Mouse (Mus musculus) olfactory bulb, adult 2 months (tissue): ENCODE measurements around the gene Cabcoco1.

Experiments
- CTCF ChIP-seq: fragments of 200-500 bp; IDR thresholded peaks from 2 replicates; pipeline ENCODE4 v1.5.1; 2012; ENCODE audit warnings: low read depth, mild to moderate bottlenecking, low read length, moderate library complexity; ENCODE audit not compliant: insufficient read depth
- POLR2A ChIP-seq: fragments of 200-500 bp; IDR thresholded peaks from 2 replicates; pipeline ENCODE4 v1.6.1; 2012; ENCODE audit warnings: mild to moderate bottlenecking, low read depth, low read length, moderate library complexity; ENCODE audit not compliant: insufficient read depth

DNA sequence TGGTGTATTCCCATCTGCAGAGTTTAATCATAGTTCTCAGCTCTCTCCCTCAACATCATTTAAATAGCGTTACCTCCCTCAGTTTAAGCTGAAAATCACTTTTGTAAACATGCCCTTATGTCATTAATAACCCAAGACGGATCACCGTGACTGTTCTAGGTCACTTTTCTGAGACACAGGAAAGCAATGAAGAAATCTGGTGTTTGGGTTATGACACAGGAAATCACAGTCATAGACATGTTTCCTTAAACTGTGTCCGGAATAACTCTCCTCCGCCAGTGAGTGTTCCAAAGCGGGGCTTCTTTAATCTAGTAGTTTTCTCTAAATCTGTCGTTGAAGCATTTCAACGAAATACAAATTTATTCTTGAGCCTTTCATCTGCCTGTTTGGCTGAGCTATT, 68.9 kb downstream of the Cabcoco1 start:
- TF ChIP-seq CTCF (no peak), POLR2A (no peak)
